20 mouse cellular contexts compared by ENCODE assay signal in genomic region chr7:80397986-80398385, GRCm38 (mm10). TPM values are rescaled to one million over a fixed set of nuclear protein-coding genes. Genes with fewer than 3 reads are reported as not detected.
DNase-seq lines count a peak whose midpoint lies in the region; ATAC-seq lines count a peak whose summit lies in the region.
"Had no signal": no experiment of that assay in that cellular context is flagged by ENCODE, and none has a peak within 500 bp of the region (broad histone marks: within the 10 kb centered on the region; RNA-seq: fewer than 3 reads in every experiment).

No protein-coding gene starts in this region.

- ATAC-seq in inflammation-experienced regulatory T-cells, adult 6 months, result no peak
- ATAC-seq: forebrain, postnatal 0 days; hindbrain, embryonic 16.5 days; intestine, embryonic 16.5 days; Patski had no signal

- intact Hi-C loops in left cerebral cortex, postnatal 25 days (cut with DNase I), result no loop called here
- intact Hi-C loops in left cerebral cortex, postnatal 10 days (cut with DNase I), result no loop called here

- DNase-seq in layer of hippocampus, adult 18-20 months (ENCODE audit: low spot score in 2 of 2), result peak; percentile 32 to 66
- DNase-seq in layer of hippocampus, adult 9-10 months (ENCODE audit: low spot score), result no peak
- peak; percentile 47 to 84 for DNase-seq in left cerebral cortex, postnatal 25 days (ENCODE audit: low spot score in 2 of 2)
- DNase-seq in left cerebral cortex, postnatal 10 days (ENCODE audit: extremely low spot score in 1 of 2, low spot score in 2 of 2), result no peak
- DNase-seq in right cerebral cortex, postnatal 25 days, result peak; percentile 62
- DNase-seq in right cerebral cortex, postnatal 10 days (ENCODE audit: low spot score in 2 of 2), result no peak
- DNase-seq: adrenal gland, postnatal 36 days; B cell, adult 2 months; cerebellum, adult 11-12 months; forebrain, postnatal 0 days; heart, postnatal 10 days; kidney, postnatal 25 days; liver; lung, postnatal 4 days; thymus, adult 18-20 months; thymus, postnatal 36 days had no signal

RNA-seq across cellular contexts. Expression of gene Furin, which starts 7.2 kb away (rescaled TPM):
- total RNA-seq in layer of hippocampus, adult 18-20 months (2021), result 10 to 100 TPM; 37.7 to 43.7 TPM
- total RNA-seq in left cerebral cortex, postnatal 25 days (2021), result 10 to 100 TPM; 31.4 to 38.7 TPM
- 10 to 100 TPM; 44.8 TPM for total RNA-seq in left cerebral cortex, postnatal 10 days (2021)
- polyA plus RNA-seq in inflammation-experienced regulatory T-cells, adult 6 months (2017; shearing (Covaris generic)), result 10 to 100 TPM in 1 of 3 experiments, 1 to 10 TPM in 2; 8.4 to 19.1 (median 8.6) TPM

RNA-seq across cellular contexts. Expression of gene Fes, which starts 10.2 kb away (rescaled TPM):
- total RNA-seq in layer of hippocampus, adult 18-20 months (2021), result 1 to 10 TPM; 5.2 to 6.0 TPM
- 1 to 10 TPM; 3.9 to 6.3 TPM for total RNA-seq in left cerebral cortex, postnatal 25 days (2021)
- 1 to 10 TPM; 4.7 to 5.3 TPM for total RNA-seq in left cerebral cortex, postnatal 10 days (2021)
- polyA plus RNA-seq in inflammation-experienced regulatory T-cells, adult 6 months (2017; shearing (Covaris generic)), result 1 to 10 TPM in 2 of 3 experiments, under 1 TPM in 1; 0.54 to 5.8 (median 2.4) TPM

RNA-seq across cellular contexts. Expression of gene Man2a2, which starts 26.8 kb away (rescaled TPM):
- 100 to 1,000 TPM; 164 TPM for total RNA-seq in layer of hippocampus, adult 18-20 months (2021)
- 100 to 1,000 TPM; 128 to 147 TPM for total RNA-seq in left cerebral cortex, postnatal 25 days (2021)
- total RNA-seq in left cerebral cortex, postnatal 10 days (2021), result 100 to 1,000 TPM; 106 to 108 TPM
- polyA plus RNA-seq in inflammation-experienced regulatory T-cells, adult 6 months (2017; shearing (Covaris generic)), result 10 to 100 TPM; 11.1 to 30.9 (median 16.4) TPM

RNA-seq across cellular contexts. Expression of gene Hddc3, which starts 55.1 kb away (rescaled TPM):
- 10 to 100 TPM; 50.8 to 51.0 TPM for total RNA-seq in layer of hippocampus, adult 18-20 months (2021)
- total RNA-seq in left cerebral cortex, postnatal 25 days (2021), result 10 to 100 TPM; 47.1 to 50.5 TPM
- total RNA-seq in left cerebral cortex, postnatal 10 days (2021), result 10 to 100 TPM; 38.3 to 45.8 TPM
- 10 to 100 TPM in 1 of 3 experiments, 1 to 10 TPM in 2; 1.8 to 12.2 (median 8.2) TPM for polyA plus RNA-seq in inflammation-experienced regulatory T-cells, adult 6 months (2017; shearing (Covaris generic))

RNA-seq across cellular contexts. Expression of gene Unc45a, which starts 57.2 kb away (rescaled TPM):
- total RNA-seq in layer of hippocampus, adult 18-20 months (2021), result 10 to 100 TPM; 39.3 to 41.6 TPM
- 10 to 100 TPM; 38.4 to 45.3 TPM for total RNA-seq in left cerebral cortex, postnatal 25 days (2021)
- total RNA-seq in left cerebral cortex, postnatal 10 days (2021), result 10 to 100 TPM; 52.5 to 54.1 TPM
- polyA plus RNA-seq in inflammation-experienced regulatory T-cells, adult 6 months (2017; shearing (Covaris generic)), result 10 to 100 TPM; 39.3 to 51.1 (median 40.1) TPM

Comparison
In these comparisons a context has a peak if more than half of its experiments do, and no peak if none do; other contexts are left out.
1. DNase-seq: peak in layer of hippocampus, adult 18-20 months (2 of 2), left cerebral cortex, postnatal 25 days (2 of 2) and right cerebral cortex, postnatal 25 days (single experiment); none in layer of hippocampus, adult 9-10 months (single experiment), left cerebral cortex, postnatal 10 days (0 of 2) and right cerebral cortex, postnatal 10 days (0 of 2).